Mouse (Mus musculus) bone marrow macrophage, adult 2 months (primary cell): ENCODE data around the gene Etfb. TPM values are rescaled to one million over a fixed set of nuclear protein-coding genes. Genes with fewer than 3 reads are reported as not detected.
A peak's percentile ranks its signal among the peaks of the same experiment; 100 is the strongest.

Source experiments
- H3K27ac ChIP-seq: 2 replicates; pipeline ENCODE4 v1.5.1; 2012; ENCODE audit warnings: low read depth, low read length; ENCODE audit not compliant: insufficient read depth
- H3K4me1 ChIP-seq: 2 replicates; pipeline ENCODE4 v1.6.1; 2012; ENCODE audit warnings: low read length; ENCODE audit not compliant: control insufficient read depth, insufficient read depth
- H3K4me3 ChIP-seq: 2 replicates; pipeline ENCODE4 v1.5.1; 2012; ENCODE audit warnings: mild to moderate bottlenecking, low read length, moderate library complexity; ENCODE audit not compliant: insufficient read depth
- CTCF ChIP-seq: IDR thresholded peaks from 2 replicates; pipeline ENCODE4 v1.5.1; 2012; ENCODE audit warnings: low read depth, mild to moderate bottlenecking, low read length, moderate library complexity
- POLR2A ChIP-seq: IDR thresholded peaks from 2 replicates; pipeline ENCODE4 v1.6.1; 2012; ENCODE audit warnings: mild to moderate bottlenecking, low read depth, low read length, borderline replicate concordance
- polyA plus RNA-seq: library from polyadenylated mRNA; stranded (reverse); fragments of >200 nt; gene quantifications from 2 replicates; pipeline ENCODE4 v1.2.4, GENCODE M21; 2012; ENCODE audit not compliant: missing spikeins, insufficient read depth, insufficient read length

Gene Etfb
- polyA plus RNA-seq, 1 experiment = 79.5 TPM

DNA sequence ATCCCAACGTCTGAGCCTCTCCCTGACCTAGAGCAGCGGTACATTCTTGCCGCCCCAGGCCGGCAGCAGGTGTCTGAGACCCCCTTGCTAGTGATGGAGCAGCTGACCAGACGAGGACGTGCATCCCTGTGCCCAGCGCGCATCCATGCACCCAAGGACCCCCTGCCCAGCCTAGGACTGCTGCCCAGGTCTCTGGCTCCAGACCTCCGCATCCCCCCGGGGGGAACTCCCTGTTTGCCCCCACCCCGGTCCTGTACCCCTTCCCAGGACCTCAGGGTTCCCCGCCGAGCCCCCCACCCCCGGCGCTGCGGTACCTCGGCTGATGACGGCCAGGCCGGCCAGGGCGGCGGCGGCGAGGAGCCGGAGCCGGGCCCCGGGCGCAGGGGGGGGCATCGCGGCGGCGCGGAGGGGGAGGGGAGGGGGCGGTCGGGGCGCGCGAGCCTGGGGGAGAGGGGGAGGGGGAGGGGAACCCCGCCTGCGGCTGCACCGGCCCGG, 45.8 kb downstream of the Etfb start, which contains the start of gene Iglon5:
Gene Iglon5, minus strand, starts transcription at position 445 of the 495 bp plus-strand sequence.
- Histone ChIP-seq H3K27ac (no peak within 1 kb of the TSS), H3K4me1 (no peaks in the 10 kb centered on the region), H3K4me3 (no peak within 1 kb of the TSS)
- TF ChIP-seq POLR2A (no peak), CTCF (no peak)

DNA sequence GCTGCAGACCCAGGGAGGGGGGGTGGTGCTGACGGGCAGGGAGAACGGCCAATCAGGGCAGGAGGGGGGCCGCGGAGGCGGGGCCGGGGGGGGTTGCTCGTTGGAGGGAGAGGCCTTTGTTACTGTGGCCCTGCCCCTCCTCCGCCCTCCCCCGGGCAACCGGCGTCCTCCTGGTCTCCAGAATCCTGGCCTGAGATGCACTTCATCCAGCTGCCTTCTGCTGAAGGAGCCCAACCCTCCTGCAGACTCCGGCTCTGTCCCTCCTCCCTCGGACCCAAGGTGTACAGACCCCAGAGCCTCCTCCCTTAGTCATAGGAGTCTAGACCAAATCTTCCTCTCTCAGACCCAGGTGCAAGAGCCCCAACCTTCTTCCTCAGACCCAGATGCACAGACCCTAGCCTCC, 46.3 kb downstream of the Etfb start:
- H3K27ac ChIP-seq = no peak overlapping the region
- no peak for TF ChIP-seq POLR2A
- TF ChIP-seq CTCF = no peak
- no peak overlapping the region for H3K4me3 ChIP-seq
- no peaks in the 10 kb centered on the region for H3K4me1 ChIP-seq

DNA sequence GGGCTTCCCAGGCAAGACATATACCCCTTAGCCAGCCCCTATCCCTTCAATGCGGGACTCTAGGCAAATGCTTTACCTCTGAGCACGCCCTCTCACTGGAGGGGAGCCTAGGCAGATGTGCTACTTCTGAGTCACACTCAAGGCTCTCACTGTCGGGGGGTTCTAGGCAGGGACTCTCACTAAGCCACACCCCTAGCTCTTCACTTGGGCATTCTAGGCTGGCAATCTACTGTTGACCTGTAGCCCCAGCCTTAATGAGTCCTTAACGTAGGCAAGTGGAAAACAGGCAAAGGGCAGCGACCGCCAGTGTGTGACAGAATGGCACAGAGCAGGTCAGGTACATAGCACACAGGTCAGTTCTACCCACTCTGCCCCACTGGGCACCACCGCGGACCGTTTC, 47.0 kb downstream of the Etfb start:
- no peaks in the 10 kb centered on the region for H3K4me1 ChIP-seq
- H3K4me3 ChIP-seq = no peak overlapping the region
- no peak for TF ChIP-seq POLR2A
- TF ChIP-seq CTCF = no peak
- no peak overlapping the region for H3K27ac ChIP-seq

GRCm38 (mm10) chr7:43495343-43496021, 51.6 kb downstream of the Etfb start:
- no peak overlapping the region for H3K27ac ChIP-seq
- no peak overlapping the region for H3K4me3 ChIP-seq
- no peak for TF ChIP-seq POLR2A
- peak; percentile 64 for TF ChIP-seq CTCF
- peaks cover 5% of the 10 kb centered on the region; the same call in 1 of the 2 replicates for H3K4me1 ChIP-seq

Other genes starting within 250 kb of the Etfb start
- gene Zfp715, start 130.8 kb upstream of the Etfb start, polyA plus RNA-seq = 29.9 and 33.0 TPM in 2 replicates
- 0.59 TPM in 1 of 2 replicates, not detected in the other for gene Siglecf, start 92.7 kb upstream of the Etfb start, polyA plus RNA-seq
- not detected in 2 replicates for gene Siglecg, start 35.9 kb upstream of the Etfb start, polyA plus RNA-seq
- gene Lim2, start 16.4 kb upstream of the Etfb start, polyA plus RNA-seq = not detected in 2 replicates
- gene Nkg7, start 7.0 kb upstream of the Etfb start, polyA plus RNA-seq = not detected in 2 replicates
- not detected in 2 replicates for gene Cldnd2, start 3.3 kb upstream of the Etfb start, polyA plus RNA-seq
- not detected in 2 replicates for gene Gm45233, start within 50 bp of the Etfb start, polyA plus RNA-seq
- gene Vsig10l, start 19.1 kb downstream of the Etfb start, polyA plus RNA-seq = 4.5 and 4.9 TPM in 2 replicates
- not detected in 2 replicates for gene Iglon5, start 46.0 kb downstream of the Etfb start, polyA plus RNA-seq
- gene 4931406B18Rik, start 61.9 kb downstream of the Etfb start, polyA plus RNA-seq = not detected in 2 replicates
- gene Cd33, start 100.3 kb downstream of the Etfb start, polyA plus RNA-seq = 54.9 and 67.4 TPM in 2 replicates
- 6.6 and 7.5 TPM in 2 replicates for gene Zfp658, start 118.2 kb downstream of the Etfb start, polyA plus RNA-seq
- gene Zfp719, start 135.5 kb downstream of the Etfb start, polyA plus RNA-seq = 4.7 and 5.5 TPM in 2 replicates
- gene Zfp819, start 163.1 kb downstream of the Etfb start, polyA plus RNA-seq = not detected in 2 replicates
- gene Ceacam18, start 190.6 kb downstream of the Etfb start, polyA plus RNA-seq = not detected in 2 replicates
- gene Siglece, start 216.1 kb downstream of the Etfb start, polyA plus RNA-seq = 41.5 and 47.6 TPM in 2 replicates
- 4.7 and 7.7 TPM in 2 replicates for gene Ctu1, start 227.9 kb downstream of the Etfb start, polyA plus RNA-seq
- gene Klk14, start 246.3 kb downstream of the Etfb start, polyA plus RNA-seq = not detected in 2 replicates